Mouse (Mus musculus): ENCODE results near the gene Gm10354. TPM values are rescaled to one million over a fixed set of nuclear protein-coding genes. Genes with fewer than 3 reads are reported as not detected.
"Not testable (repeated sequence)": the region's sequence is repeated elsewhere in the genome, so short reads cannot be mapped to it uniquely, and the experiment has no call there.

Gene Gm10354
- not detected in 2 replicates for polyA plus RNA-seq (2016; fragmentation: Nextera tagmentation; extraction: Ambion mirVana)

DNA sequence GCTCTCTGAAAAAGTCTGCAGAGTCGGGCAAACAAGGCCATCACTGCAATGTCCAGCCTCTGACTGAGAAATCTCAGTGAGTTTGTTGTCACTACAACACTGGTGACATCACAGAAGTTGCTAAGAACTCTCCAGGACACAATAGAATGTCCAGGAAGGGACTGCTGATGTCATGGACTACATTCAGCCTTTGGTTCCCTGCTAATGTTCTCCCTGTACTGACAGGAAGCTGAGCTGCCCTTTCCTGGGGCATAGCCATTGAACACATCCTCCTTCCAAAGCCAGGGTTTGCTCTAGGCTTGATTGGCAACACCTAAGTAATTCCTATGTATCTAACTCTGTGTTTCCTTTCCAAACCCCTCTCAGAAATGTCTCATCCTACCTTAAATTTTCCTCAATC lies at the start of gene Gm10354:
Gene Gm10354, minus strand, starts transcription at position 101 of the 400 bp plus-strand sequence.
- H3K9me3 ChIP-seq (replicated peaks) = peaks cover 32% of the 10 kb centered on the region
- ATAC-seq (ENCODE audit: low FRiP score); H3K9ac ChIP-seq; H3K4me3 ChIP-seq; H3K36me3 ChIP-seq; H3K4me1 ChIP-seq; H3K27ac ChIP-seq; H3K4me2 ChIP-seq (replicated peaks); H3K27me3 ChIP-seq: not testable (repeated sequence)
- 33% methylated on average over 1 of the region's 1 CpGs for WGBS

DNA sequence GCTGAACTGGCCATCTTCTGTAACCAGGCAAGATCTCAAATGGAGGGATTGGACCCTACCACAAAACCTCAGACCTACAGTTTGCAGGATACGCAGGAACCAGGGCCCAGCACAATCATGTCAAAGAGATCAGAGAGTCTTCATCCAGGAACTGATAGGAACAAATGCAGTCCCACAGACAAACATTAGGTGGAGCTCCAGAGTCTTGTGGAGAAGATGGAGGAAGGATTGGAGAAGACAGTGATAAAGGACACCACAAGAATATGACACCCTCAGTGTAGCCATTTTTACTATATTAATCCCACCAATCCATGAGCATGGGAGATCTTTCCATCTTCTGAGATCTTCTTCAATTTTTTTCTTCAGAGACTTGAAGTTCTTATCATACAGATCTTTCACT lies 45.6 kb upstream of the Gm10354 start:
- H3K27ac ChIP-seq; H3K4me1 ChIP-seq; H3K36me3 ChIP-seq; H3K9ac ChIP-seq; ATAC-seq (ENCODE audit: low FRiP score); H3K4me3 ChIP-seq; H3K27me3 ChIP-seq; H3K4me2 ChIP-seq (replicated peaks): not testable (repeated sequence)
- WGBS = 85% methylated on average over 1 of the region's 1 CpGs
- H3K9me3 ChIP-seq (replicated peaks) = peaks cover 53% of the 10 kb centered on the region

DNA sequence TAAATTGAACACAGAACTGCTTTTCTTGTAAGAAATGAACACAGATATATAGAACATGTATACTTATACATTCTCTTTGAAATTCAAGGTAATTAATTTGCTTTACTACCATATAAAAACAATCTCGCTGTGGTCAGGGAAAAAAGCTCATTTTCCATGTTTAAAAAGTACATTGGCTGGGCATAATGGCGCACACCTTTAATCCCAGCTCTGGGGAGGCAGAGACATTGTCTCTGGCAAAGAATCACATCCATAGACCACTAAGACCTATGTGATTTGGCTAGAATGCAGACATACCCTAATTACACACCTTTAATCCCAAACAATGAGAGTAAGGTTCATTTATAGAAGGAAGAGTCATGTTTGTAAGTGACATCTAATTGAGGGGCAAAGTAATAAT lies 41.3 kb upstream of the Gm10354 start:
- not testable (repeated sequence) for H3K4me1 ChIP-seq; ATAC-seq (ENCODE audit: low FRiP score); H3K36me3 ChIP-seq; H3K27me3 ChIP-seq; H3K4me2 ChIP-seq (replicated peaks); H3K4me3 ChIP-seq; H3K27ac ChIP-seq; H3K9ac ChIP-seq
- peaks cover 37% of the 10 kb centered on the region for H3K9me3 ChIP-seq (replicated peaks)
- WGBS = 71% methylated on average over 2 of the region's 2 CpGs

DNA sequence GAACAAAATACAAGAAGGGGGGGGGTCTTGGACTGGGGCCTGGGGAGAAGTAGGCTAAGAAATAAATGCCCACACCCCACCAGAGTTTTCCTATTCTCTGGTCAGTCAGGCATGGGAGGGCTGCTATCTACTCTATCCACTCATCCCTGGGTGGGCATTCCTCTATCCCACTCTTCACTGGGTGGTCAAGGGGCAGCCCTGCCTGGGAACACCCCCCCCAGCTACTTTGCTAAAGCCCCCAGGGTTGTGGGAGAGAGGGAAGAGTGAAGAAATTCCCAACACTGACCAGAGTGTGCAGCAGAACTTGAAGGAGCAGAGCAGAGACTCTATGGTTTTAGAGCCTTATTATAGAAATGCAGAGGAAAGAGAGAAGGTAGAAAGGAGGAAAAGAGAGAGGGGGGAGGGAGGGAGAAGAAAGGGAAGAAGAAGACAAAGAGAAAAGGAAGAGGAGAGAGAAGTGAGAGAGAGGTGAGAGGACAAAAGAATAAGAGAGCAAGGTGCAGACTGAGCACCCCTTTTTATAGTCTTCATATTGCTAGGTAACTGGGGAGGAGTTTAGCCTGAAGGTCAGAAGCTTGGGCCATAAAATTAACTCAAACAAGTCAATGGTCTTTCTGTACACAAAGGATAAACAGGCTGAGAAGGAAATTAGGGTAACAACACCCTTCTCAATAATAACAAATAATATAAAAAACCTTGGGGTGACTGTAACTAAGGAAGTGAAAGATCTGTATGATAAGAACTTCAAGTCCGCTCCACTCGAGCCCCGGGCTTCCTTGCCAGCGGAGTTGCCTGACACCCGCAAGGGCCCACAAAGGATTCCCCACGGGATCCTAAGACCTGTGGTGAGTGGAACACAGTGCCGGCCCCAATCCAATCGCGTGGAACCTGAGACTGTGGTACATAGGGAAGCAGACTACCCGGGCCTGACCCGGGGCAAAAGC lies 32.2 kb upstream of the Gm10354 start:
- whole genome bisulfite sequencing = 84% methylated on average over 11 of the region's 11 CpGs

DNA sequence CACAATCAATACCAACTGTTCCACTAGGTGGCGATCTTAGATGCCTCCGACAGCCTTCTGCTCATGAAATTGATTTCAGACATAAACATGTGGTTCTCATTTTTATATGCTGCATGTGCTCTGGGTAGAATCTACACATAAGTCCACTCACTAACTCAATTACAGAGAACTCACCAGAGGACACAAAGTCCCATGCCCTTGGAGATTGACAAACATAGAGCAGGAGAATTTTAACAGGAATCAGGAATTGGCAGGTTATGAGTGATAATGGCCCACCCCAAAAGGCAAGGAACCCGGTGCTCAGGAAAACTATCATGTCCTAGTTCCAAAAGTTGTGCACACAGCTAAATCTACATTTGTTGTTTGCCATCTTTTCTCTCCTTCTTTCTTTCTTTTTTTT lies 28.2 kb upstream of the Gm10354 start:
- not testable (repeated sequence) for H3K36me3 ChIP-seq; H3K4me1 ChIP-seq; H3K27me3 ChIP-seq; H3K27ac ChIP-seq; H3K9ac ChIP-seq; H3K4me3 ChIP-seq; H3K4me2 ChIP-seq (replicated peaks)
- peaks cover 27% of the 10 kb centered on the region for H3K9me3 ChIP-seq (replicated peaks)
- WGBS = 54% methylated on average over 3 of the region's 3 CpGs
- 0 out of 2 replicates have a peak, but pooled peaks have one; percentile 26 for ATAC-seq (ENCODE audit: low FRiP score)

More for the DNA sequence above, 32.2 kb upstream of the Gm10354 start:
- not testable (repeated sequence) for H3K36me3 ChIP-seq; H3K9ac ChIP-seq; H3K27me3 ChIP-seq; H3K27ac ChIP-seq; H3K4me1 ChIP-seq; H3K4me2 ChIP-seq (replicated peaks); H3K4me3 ChIP-seq
- ATAC-seq (ENCODE audit: low FRiP score) = peak; percentile 64
- peaks cover 18% of the 10 kb centered on the region for H3K9me3 ChIP-seq (replicated peaks)

DNA sequence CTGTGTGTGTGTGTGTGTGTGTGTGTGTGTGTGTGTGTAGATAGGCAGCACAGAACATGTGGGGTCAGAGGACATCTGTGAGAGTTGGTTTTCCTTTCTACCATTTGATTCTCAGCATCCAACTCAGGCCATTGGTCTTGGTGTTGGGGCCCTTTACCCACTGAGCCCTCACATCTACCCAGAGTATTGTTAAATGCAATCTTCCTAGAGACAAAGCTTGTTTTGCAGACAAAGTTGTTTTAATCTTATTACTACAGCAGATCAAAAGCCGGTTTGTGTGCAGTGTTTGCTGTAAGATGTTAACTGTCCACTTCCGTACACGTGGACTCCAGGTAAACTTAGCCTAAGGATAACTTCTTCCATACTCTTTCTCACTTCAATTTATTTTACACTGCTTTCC lies 27.6 kb upstream of the Gm10354 start:
- ATAC-seq (ENCODE audit: low FRiP score); H3K4me2 ChIP-seq (replicated peaks): not testable (repeated sequence)

DNA sequence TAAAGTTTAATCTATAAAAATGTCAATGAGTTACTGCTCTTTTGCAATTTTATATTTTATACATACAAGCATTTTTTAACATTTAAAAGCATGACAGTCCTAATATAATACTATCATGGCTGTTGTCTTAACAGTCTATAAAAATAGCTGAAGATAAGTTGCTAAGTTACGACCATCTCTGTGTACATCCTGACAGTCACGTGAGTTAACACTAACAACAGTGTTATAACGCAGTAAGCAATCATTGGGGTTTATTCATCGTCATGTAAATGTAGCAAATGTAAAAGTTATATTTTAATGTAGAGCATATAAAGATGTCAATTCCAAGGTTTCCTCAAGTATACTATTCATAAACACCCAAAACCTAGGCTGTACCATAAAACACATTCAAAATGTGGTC lies 26.8 kb upstream of the Gm10354 start:
- ATAC-seq (ENCODE audit: low FRiP score) = peak; percentile 36; the same call in 1 of the 2 replicates
- H3K27me3 ChIP-seq; H3K4me3 ChIP-seq; H3K4me2 ChIP-seq (replicated peaks); H3K4me1 ChIP-seq; H3K27ac ChIP-seq; H3K36me3 ChIP-seq; H3K9ac ChIP-seq: not testable (repeated sequence)
- 50% methylated on average over 3 of the region's 4 CpGs for WGBS
- peaks cover 16% of the 10 kb centered on the region for H3K9me3 ChIP-seq (replicated peaks)

More for the DNA sequence above, 27.6 kb upstream of the Gm10354 start:
- not testable (repeated sequence) for H3K4me3 ChIP-seq, H3K27ac ChIP-seq, H3K36me3 ChIP-seq, H3K9ac ChIP-seq, H3K27me3 ChIP-seq, H3K4me1 ChIP-seq
- H3K9me3 ChIP-seq (replicated peaks) = peaks cover 23% of the 10 kb centered on the region
- 69% methylated on average over 3 of the region's 3 CpGs for WGBS

DNA sequence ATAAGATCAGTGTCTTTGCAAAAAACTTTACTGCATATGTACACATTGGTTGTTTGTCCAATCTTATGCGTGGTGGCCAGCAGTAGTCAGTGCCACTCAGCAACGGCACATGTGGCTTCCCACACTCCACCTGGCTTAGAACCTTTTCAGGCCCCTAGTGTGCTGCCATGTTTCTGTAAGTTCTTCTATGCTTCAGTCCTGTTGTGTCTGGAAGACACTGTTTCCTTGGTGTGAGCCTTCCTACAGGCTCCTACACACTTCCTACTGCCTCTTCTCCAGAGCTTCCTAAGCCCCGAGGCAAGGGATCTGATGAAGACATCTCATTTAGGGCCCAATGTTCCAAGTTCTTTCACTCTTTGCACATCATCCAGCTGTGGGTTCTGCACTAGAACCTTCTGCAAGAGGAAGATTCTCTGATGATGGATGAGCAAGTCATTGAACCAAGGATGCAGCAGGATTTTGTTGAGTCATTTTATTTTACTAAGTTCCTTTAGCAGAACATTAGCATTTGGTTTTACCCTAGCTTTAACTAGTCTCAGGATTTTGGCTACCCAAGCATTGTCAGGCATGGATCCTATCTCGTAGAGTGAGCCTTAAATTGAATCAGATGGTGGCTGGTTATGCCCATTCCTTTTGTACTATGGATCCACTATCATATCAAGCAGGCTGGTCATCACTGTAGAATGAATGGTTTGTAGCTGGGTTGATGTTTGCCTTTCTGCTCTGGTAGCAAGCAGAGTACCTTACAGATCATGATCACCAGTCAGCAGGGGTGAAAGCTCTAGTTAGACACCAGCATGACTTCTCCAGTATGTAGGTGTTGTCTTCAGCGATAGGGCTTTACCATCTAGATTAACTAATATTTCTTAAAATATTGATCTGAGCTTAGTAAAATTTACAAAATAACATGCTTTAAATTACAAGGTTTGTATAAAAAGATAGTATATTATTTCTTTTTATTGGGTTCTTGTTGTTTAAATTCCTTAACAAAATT lies 26.1 kb upstream of the Gm10354 start:
- H3K9ac ChIP-seq; H3K4me3 ChIP-seq; H3K36me3 ChIP-seq; H3K4me1 ChIP-seq; H3K4me2 ChIP-seq (replicated peaks); H3K27ac ChIP-seq; H3K27me3 ChIP-seq: not testable (repeated sequence)
- ATAC-seq (ENCODE audit: low FRiP score) = peak; percentile 90
- WGBS = 80% methylated on average over 5 of the region's 5 CpGs
- peaks cover 20% of the 10 kb centered on the region for H3K9me3 ChIP-seq (replicated peaks)

DNA sequence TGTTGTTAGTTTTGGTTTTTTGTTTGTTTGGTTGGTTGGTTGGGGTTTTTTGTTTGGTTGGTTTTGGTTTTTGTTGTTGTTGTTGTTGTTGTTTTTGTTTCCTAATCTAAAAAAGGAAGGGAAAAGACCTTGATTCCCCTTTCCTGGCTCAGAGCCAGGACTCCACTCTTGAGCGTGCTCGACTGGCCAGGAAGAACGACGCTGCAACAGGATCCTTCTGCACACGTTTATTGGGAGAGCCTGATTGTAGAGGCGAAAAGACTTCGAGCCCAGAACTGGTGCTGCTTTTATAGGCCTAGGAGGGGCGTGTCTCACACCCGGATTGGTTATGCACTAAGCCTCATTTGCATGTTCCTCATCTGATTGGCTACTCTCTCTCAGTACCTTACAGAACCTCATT lies 19.3 kb upstream of the Gm10354 start:
- 79% methylated on average over 9 of the region's 9 CpGs for WGBS

DNA sequence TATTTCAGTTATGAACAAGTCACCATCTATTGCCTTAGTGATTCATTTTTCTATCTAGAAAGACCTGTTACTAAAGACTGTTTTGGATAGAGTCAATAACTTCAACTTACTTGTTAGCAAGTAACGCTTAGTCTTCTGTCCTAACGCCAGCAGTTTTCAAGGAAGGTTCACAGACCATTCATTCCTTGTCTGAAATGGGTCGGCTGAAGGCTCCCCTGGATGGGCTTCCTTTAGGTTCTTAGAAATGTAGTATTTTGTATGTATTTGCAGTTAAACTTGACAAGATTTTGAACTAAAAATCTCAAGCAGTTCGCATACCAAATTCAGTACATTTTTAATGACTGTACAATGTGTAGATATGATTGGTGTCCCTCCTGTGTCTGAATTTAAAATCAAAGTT lies 18.8 kb upstream of the Gm10354 start:
- not testable (repeated sequence) for H3K4me1 ChIP-seq; H3K27me3 ChIP-seq; H3K9ac ChIP-seq; H3K36me3 ChIP-seq; H3K4me2 ChIP-seq (replicated peaks); H3K27ac ChIP-seq; H3K4me3 ChIP-seq; ATAC-seq (ENCODE audit: low FRiP score)
- peaks cover 31% of the 10 kb centered on the region for H3K9me3 ChIP-seq (replicated peaks)
- 84% methylated on average over 4 of the region's 4 CpGs for WGBS

More for the DNA sequence above, 19.3 kb upstream of the Gm10354 start:
- H3K4me1 ChIP-seq; H3K4me2 ChIP-seq (replicated peaks); H3K36me3 ChIP-seq; H3K4me3 ChIP-seq; H3K9ac ChIP-seq; H3K27ac ChIP-seq; H3K27me3 ChIP-seq: not testable (repeated sequence)
- peaks cover 33% of the 10 kb centered on the region for H3K9me3 ChIP-seq (replicated peaks)
- ATAC-seq (ENCODE audit: low FRiP score) = 0 out of 2 replicates have a peak, but pooled peaks have one; percentile 29

DNA sequence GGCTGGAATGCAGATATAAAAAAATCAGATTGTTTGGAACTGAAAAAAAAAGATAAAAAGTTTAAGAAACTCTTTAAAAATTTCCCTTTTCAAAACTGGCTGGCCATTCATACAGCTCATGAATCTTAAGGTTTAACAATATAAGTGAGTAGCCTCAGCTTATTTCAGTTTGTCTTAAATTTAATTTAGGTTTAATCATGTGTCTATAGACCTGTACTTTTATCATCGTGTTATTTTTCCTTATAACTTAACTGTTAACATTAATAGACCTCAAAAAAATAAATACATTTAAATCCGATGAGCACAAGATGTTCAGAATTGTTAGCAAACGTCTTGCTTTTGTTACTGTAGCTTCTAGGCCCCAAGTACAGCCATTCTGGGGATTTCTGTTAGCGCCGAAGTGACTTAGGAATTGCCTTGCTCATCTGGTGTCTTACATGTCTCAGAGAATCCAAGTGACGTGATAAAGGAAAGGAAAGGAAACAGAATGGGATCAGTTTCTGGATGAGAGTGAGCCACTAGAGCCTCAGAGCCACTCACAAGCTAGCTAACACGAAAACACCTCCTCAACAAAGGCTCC lies 18.0 kb upstream of the Gm10354 start:
- H3K9ac ChIP-seq; H3K4me1 ChIP-seq; H3K36me3 ChIP-seq; H3K27me3 ChIP-seq; H3K27ac ChIP-seq; H3K4me3 ChIP-seq; H3K4me2 ChIP-seq (replicated peaks): not testable (repeated sequence)
- 0 out of 2 replicates have a peak, but pooled peaks have one; percentile 38 for ATAC-seq (ENCODE audit: low FRiP score)
- H3K9me3 ChIP-seq (replicated peaks) = peaks cover 26% of the 10 kb centered on the region
- WGBS = 68% methylated on average over 7 of the region's 7 CpGs

DNA sequence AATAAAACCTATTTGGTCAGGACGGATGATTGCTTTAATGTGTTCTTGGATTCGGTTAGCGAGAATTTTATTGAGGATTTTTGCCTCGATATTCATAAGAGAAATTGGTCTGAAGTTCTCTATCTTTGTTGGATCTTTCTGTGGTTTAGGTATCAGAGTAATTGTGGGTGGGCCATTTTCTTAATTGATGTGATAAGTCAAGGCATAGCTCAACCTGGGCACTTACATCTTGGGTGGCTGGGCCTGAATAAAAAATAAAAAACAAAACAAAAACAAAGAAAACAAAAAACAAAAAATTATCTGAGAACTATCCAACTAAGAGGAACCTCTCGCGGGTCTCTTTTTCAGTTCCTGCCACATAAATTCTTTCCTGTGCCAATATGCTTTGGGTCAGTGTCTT lies 15.4 kb upstream of the Gm10354 start:
- H3K27ac ChIP-seq; H3K4me2 ChIP-seq (replicated peaks); H3K27me3 ChIP-seq; H3K4me3 ChIP-seq; H3K9ac ChIP-seq; H3K36me3 ChIP-seq; H3K4me1 ChIP-seq: not testable (repeated sequence)
- peak; percentile 80 for ATAC-seq (ENCODE audit: low FRiP score)
- 85% methylated on average over 6 of the region's 6 CpGs for WGBS
- peaks cover 34% of the 10 kb centered on the region for H3K9me3 ChIP-seq (replicated peaks)
